In genomic region chrX:7898211-7898610, GRCm38 (mm10) we compare ENCODE assay signal across 8 mouse cellular contexts. TPM values are rescaled to one million over a fixed set of nuclear protein-coding genes. Genes with fewer than 3 reads are reported as not detected.
DNase-seq lines count a peak whose midpoint lies in the region; ATAC-seq and TF ChIP-seq lines count a peak whose summit lies in the region.

No protein-coding gene starts in this region.

- peak overlapping the region; percentile 65 for H3K9ac ChIP-seq in intestine, embryonic 16.5 days (ENCODE audit: low read depth, low read length)

- H3K4me1 ChIP-seq in lung, adult 2 months (ENCODE audit: control insufficient read depth, insufficient read depth, low read length) = no peaks in the 10 kb centered on the region; the same call in 1 of the 2 replicates
- no peaks in the 10 kb centered on the region; the same call in 1 of the 2 replicates for H3K4me1 ChIP-seq in cortical plate, adult 2 months (ENCODE audit: control insufficient read depth, insufficient read depth, low read length)
- H3K4me1 ChIP-seq in intestine, embryonic 16.5 days (ENCODE audit: control insufficient read depth, insufficient read depth, low read length) = peaks cover 2% of the 10 kb centered on the region; the same call in 1 of the 2 replicates

- no peaks in the 10 kb centered on the region for H3K27me3 ChIP-seq in intestine, embryonic 16.5 days (replicated peaks; ENCODE audit: control insufficient read depth, insufficient read depth, low read length)

- no peaks in the 10 kb centered on the region for H3K9me3 ChIP-seq in intestine, embryonic 16.5 days (ENCODE audit: control insufficient read depth, low read length)

- DNase-seq in lung, adult 2 months = no peak
- no peak for DNase-seq in lung, postnatal 14 days
- DNase-seq in left cerebral cortex, postnatal 4 days = no peak
- DNase-seq in urinary bladder, postnatal 4 days (ENCODE audit: low spot score in 2 of 2) = no peak
- no peak for DNase-seq in cerebellum, adult 11-12 months

- peak overlapping the region; percentile 49 for H3K27ac ChIP-seq in cortical plate, adult 2 months (ENCODE audit: insufficient read depth, low read length)
- H3K27ac ChIP-seq in intestine, embryonic 16.5 days (ENCODE audit: low read length) = no peak overlapping the region

- 27% methylated on average over 13 of the region's 13 CpGs for WGBS in lung, adult 2 months
- 27% methylated on average over 13 of the region's 13 CpGs for WGBS in intestine, embryonic 16.5 days

- intact Hi-C loops in left cerebral cortex, postnatal 4 days (cut with DNase I) = no loop called here

- H3K36me3 ChIP-seq in intestine, embryonic 16.5 days (ENCODE audit: control insufficient read depth, insufficient read depth, low read length) = no peaks in the 10 kb centered on the region

- H3K4me3 ChIP-seq in lung, adult 2 months (replicated peaks; ENCODE audit: extremely low read depth, low read depth, low read length) = peak overlapping the region; percentile 77
- H3K4me3 ChIP-seq in cortical plate, adult 2 months (ENCODE audit: insufficient read depth, low read length) = peak overlapping the region; percentile 56
- H3K4me3 ChIP-seq in intestine, embryonic 16.5 days (ENCODE audit: low read length) = peak overlapping the region; percentile 63

- H3K4me2 ChIP-seq in intestine, embryonic 16.5 days (ENCODE audit: low read depth, low read length) = peak overlapping the region; percentile 55

- no peak for TF ChIP-seq POLR2A in lung, adult 2 months (IDR thresholded peaks at IDR 0.05; ENCODE audit: borderline replicate concordance, extremely low read depth, low read depth, low read length)
- no peak for TF ChIP-seq POLR2A in cortical plate, adult 2 months (IDR thresholded peaks at IDR 0.05; ENCODE audit: extremely low read depth, insufficient read depth, low read length)

- TF ChIP-seq CTCF in lung, adult 2 months (IDR thresholded peaks at IDR 0.05; ENCODE audit: insufficient read depth, low read length) = no peak
- no peak for TF ChIP-seq CTCF in cortical plate, adult 2 months (IDR thresholded peaks at IDR 0.05; ENCODE audit: extremely low read depth, insufficient read depth, low read length)

- ATAC-seq in intestine, embryonic 16.5 days = no peak
- peak; percentile 28; the same call in 1 of the 2 replicates for ATAC-seq in neutrophil, adult 5-6 weeks (ENCODE audit: extremely low read depth, insufficient number of reproducible peaks, low FRiP score, poor library complexity, severe bottlenecking)

RNA-seq across cellular contexts. Expression of gene Pqbp1, which starts 0.9 kb away (rescaled TPM):
- 44.4 and 53.6 TPM in 2 replicates for polyA plus RNA-seq in lung, adult 2 months (2012; rRNA removed)
- polyA plus RNA-seq in cortical plate, adult 2 months (2012; rRNA removed) = 137 and 157 TPM in 2 replicates
- 95.3 and 101 TPM in 2 replicates for polyA plus RNA-seq in intestine, embryonic 16.5 days (2015; fragmentation: Nextera tagmentation; extraction: Ambion mirVana)
- 190 and 213 TPM in 2 replicates for total RNA-seq in neutrophil, adult 5-6 weeks (2017)
- 10 to 100 TPM; 92.7 to 98.2 TPM for total RNA-seq in left cerebral cortex, postnatal 4 days (2021)

RNA-seq across cellular contexts. Expression of gene Timm17b, which starts 0.9 kb away (rescaled TPM):
- polyA plus RNA-seq in lung, adult 2 months (2012; rRNA removed) = 31.6 and 34.7 TPM in 2 replicates
- polyA plus RNA-seq in cortical plate, adult 2 months (2012; rRNA removed) = 18.5 and 20.1 TPM in 2 replicates
- 132 and 141 TPM in 2 replicates for polyA plus RNA-seq in intestine, embryonic 16.5 days (2015; fragmentation: Nextera tagmentation; extraction: Ambion mirVana)
- 33.0 and 43.4 TPM in 2 replicates for total RNA-seq in neutrophil, adult 5-6 weeks (2017)
- total RNA-seq in left cerebral cortex, postnatal 4 days (2021) = 10 to 100 TPM; 46.6 to 54.4 TPM

RNA-seq across cellular contexts. Expression of gene Gm10491, which starts 9.4 kb away (rescaled TPM):
- not detected in 2 replicates for polyA plus RNA-seq in lung, adult 2 months (2012; rRNA removed)
- polyA plus RNA-seq in cortical plate, adult 2 months (2012; rRNA removed) = not detected in 2 replicates
- not detected in 2 replicates for polyA plus RNA-seq in intestine, embryonic 16.5 days (2015; fragmentation: Nextera tagmentation; extraction: Ambion mirVana)
- not detected in 2 replicates for total RNA-seq in neutrophil, adult 5-6 weeks (2017)
- total RNA-seq in left cerebral cortex, postnatal 4 days (2021) = not detected

RNA-seq across cellular contexts. Expression of gene Gm10490, which starts 11.1 kb away (rescaled TPM):
- not detected in 2 replicates for polyA plus RNA-seq in lung, adult 2 months (2012; rRNA removed)
- polyA plus RNA-seq in cortical plate, adult 2 months (2012; rRNA removed) = not detected in 2 replicates
- not detected in 2 replicates for polyA plus RNA-seq in intestine, embryonic 16.5 days (2015; fragmentation: Nextera tagmentation; extraction: Ambion mirVana)
- total RNA-seq in neutrophil, adult 5-6 weeks (2017) = 1.9 TPM in 1 of 2 replicates, not detected in the other
- not detected for total RNA-seq in left cerebral cortex, postnatal 4 days (2021)

RNA-seq across cellular contexts. Expression of gene Slc35a2, which starts 14.4 kb away (rescaled TPM):
- polyA plus RNA-seq in lung, adult 2 months (2012; rRNA removed) = 73.7 and 74.0 TPM in 2 replicates
- 50.2 and 52.7 TPM in 2 replicates for polyA plus RNA-seq in cortical plate, adult 2 months (2012; rRNA removed)
- polyA plus RNA-seq in intestine, embryonic 16.5 days (2015; fragmentation: Nextera tagmentation; extraction: Ambion mirVana) = 46.5 and 50.8 TPM in 2 replicates
- total RNA-seq in neutrophil, adult 5-6 weeks (2017) = 23.4 and 25.0 TPM in 2 replicates
- total RNA-seq in left cerebral cortex, postnatal 4 days (2021) = 10 to 100 TPM; 40.5 to 41.7 TPM
